ENCODE assay signal across 17 mouse cellular contexts in the genomic region with DNA sequence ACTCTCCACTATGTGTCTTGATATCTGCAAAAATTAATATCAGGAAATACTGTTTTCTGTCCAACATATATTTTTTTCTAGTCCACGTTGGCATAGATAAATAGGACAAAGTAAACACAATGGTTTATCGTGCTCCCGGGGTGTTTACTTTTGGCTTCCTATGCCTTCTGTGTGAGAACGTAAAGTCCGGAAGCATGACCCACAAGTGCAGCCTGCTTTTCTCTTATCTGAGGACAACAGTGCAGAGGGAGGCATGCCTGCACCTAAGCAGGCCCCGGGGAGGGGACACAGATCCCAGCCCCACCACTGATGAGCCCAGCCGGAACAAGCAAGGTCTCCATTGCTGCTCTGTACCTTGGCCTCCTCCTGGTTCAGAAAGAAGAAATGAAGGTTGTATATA. TPM values are rescaled to one million over a fixed set of nuclear protein-coding genes. Genes with fewer than 3 reads are reported as not detected.
DNase-seq lines count a peak whose midpoint lies in the region; ATAC-seq and TF ChIP-seq lines count a peak whose summit lies in the region.
"Had no signal": no experiment of that assay in that cellular context is flagged by ENCODE, and none has a peak within 500 bp of the region (broad histone marks: within the 10 kb centered on the region; RNA-seq: fewer than 3 reads in every experiment).

No protein-coding gene starts in this region.

- no peak for TF ChIP-seq CTCF in lung, adult 2 months (IDR thresholded peaks at IDR 0.05; ENCODE audit: insufficient read depth, low read length)
- TF ChIP-seq CTCF in liver, embryonic 14.5 days (IDR thresholded peaks at IDR 0.05; ENCODE audit: low read depth): no peak

- peak; percentile 49; the same call in 1 of the 2 replicates for TF ChIP-seq EP300 in liver, embryonic 14.5 days (IDR thresholded peaks at IDR 0.05; ENCODE audit: low read depth)

- H3K4me3 ChIP-seq in lung, adult 2 months (replicated peaks; ENCODE audit: extremely low read depth, low read depth, low read length): no peak overlapping the region
- H3K4me3 ChIP-seq in liver, embryonic 14.5 days (ENCODE audit: insufficient read depth in 1 of 2, low read depth in 2 of 2, low read length in 2 of 2): no peak overlapping the region
- H3K4me3 ChIP-seq in forebrain, embryonic 12.5 days (replicated peaks): no peak overlapping the region
- no peak overlapping the region for H3K4me3 ChIP-seq in forebrain, embryonic 16.5 days (replicated peaks; ENCODE audit: low read length)
- H3K4me3 ChIP-seq: hindbrain, embryonic 10.5 days; neural tube, embryonic 15.5 days had no signal

- no peaks in the 10 kb centered on the region for H3K9me3 ChIP-seq in liver, embryonic 14.5 days (ENCODE audit: control insufficient read depth, low read length)
- no peaks in the 10 kb centered on the region for H3K9me3 ChIP-seq in forebrain, embryonic 12.5 days
- peaks cover 3% of the 10 kb centered on the region; the same call in 1 of the 2 replicates for H3K9me3 ChIP-seq in forebrain, embryonic 16.5 days (ENCODE audit: control insufficient read depth, low read length)
- H3K9me3 ChIP-seq: hindbrain, embryonic 10.5 days; neural tube, embryonic 15.5 days had no signal

- ATAC-seq in liver, embryonic 14.5 days (ENCODE audit: insufficient read depth): peak; percentile 88
- ATAC-seq in forebrain, embryonic 12.5 days (ENCODE audit: low FRiP score): no peak
- no peak for ATAC-seq in forebrain, embryonic 16.5 days
- ATAC-seq: forebrain, embryonic 14.5 days; Patski had no signal

- 34% methylated on average over 7 of the region's 7 CpGs for WGBS in lung, adult 2 months
- WGBS in liver, embryonic 14.5 days (ENCODE audit: insufficient replicate concordance): 17% methylated on average over 7 of the region's 7 CpGs
- WGBS in forebrain, embryonic 12.5 days: 86% methylated on average over 7 of the region's 7 CpGs
- 93% methylated on average over 7 of the region's 7 CpGs for WGBS in forebrain, embryonic 16.5 days

- H3K4me2 ChIP-seq in liver, embryonic 14.5 days (ENCODE audit: low read depth): peak overlapping the region; percentile 18; the same call in 1 of the 2 replicates
- no peak overlapping the region for H3K4me2 ChIP-seq in forebrain, embryonic 12.5 days
- no peak overlapping the region for H3K4me2 ChIP-seq in forebrain, embryonic 16.5 days (ENCODE audit: low read length)
- H3K4me2 ChIP-seq: neural tube, embryonic 15.5 days had no signal

- peak; percentile 55 to 72 for DNase-seq in lung, adult 18-20 months
- no peak for DNase-seq in lung, adult 2 months
- DNase-seq in liver, embryonic 14.5 days (ENCODE audit: low read depth in 3 of 3, low spot score in 3 of 3): peak in 2 of 3 experiments; percentile 36 to 38
- peak; percentile 75 for DNase-seq in lung, postnatal 36 days
- DNase-seq in cerebellum, adult 18-20 months: no peak
- DNase-seq: adrenal gland, adult 2 months; cerebellum, postnatal 36 days; gastrocnemius, postnatal 14 days; kidney, adult 2 months; thymus, postnatal 25 days had no signal

- H3K36me3 ChIP-seq in liver, embryonic 14.5 days (replicated peaks; ENCODE audit: control insufficient read depth, insufficient read depth, low read depth): no peaks in the 10 kb centered on the region
- H3K36me3 ChIP-seq in forebrain, embryonic 12.5 days (replicated peaks): peaks cover 36% of the 10 kb centered on the region
- H3K36me3 ChIP-seq in forebrain, embryonic 16.5 days (ENCODE audit: control insufficient read depth, insufficient read depth): peaks cover 5% of the 10 kb centered on the region
- H3K36me3 ChIP-seq: neural tube, embryonic 15.5 days had no signal

- no peaks in the 10 kb centered on the region for H3K27me3 ChIP-seq in liver, embryonic 14.5 days (ENCODE audit: control insufficient read depth, insufficient read depth, low read length)
- no peaks in the 10 kb centered on the region for H3K27me3 ChIP-seq in forebrain, embryonic 12.5 days
- no peaks in the 10 kb centered on the region for H3K27me3 ChIP-seq in forebrain, embryonic 16.5 days (replicated peaks; ENCODE audit: control insufficient read depth, insufficient read depth, low read length)
- H3K27me3 ChIP-seq: CH12.LX; neural tube, embryonic 15.5 days; Patski had no signal

- H3K27ac ChIP-seq in liver, embryonic 14.5 days: no peak overlapping the region
- no peak overlapping the region for H3K27ac ChIP-seq in forebrain, embryonic 12.5 days
- H3K27ac ChIP-seq in forebrain, embryonic 16.5 days (ENCODE audit: low read length): no peak overlapping the region
- H3K27ac ChIP-seq: hindbrain, embryonic 10.5 days; neural tube, embryonic 15.5 days had no signal

- no peak for TF ChIP-seq POLR2A in lung, adult 2 months (IDR thresholded peaks at IDR 0.05; ENCODE audit: borderline replicate concordance, extremely low read depth, low read depth, low read length)

- H3K4me1 ChIP-seq in lung, adult 2 months (ENCODE audit: control insufficient read depth, insufficient read depth, low read length): peaks cover 4% of the 10 kb centered on the region
- peaks cover 0 to 10% of the 10 kb centered on the region in 2 experiments; a peak in 2 of 4 replicates for H3K4me1 ChIP-seq in liver, embryonic 14.5 days (replicated peaks; ENCODE audit: control insufficient read depth in 2 of 2, insufficient read depth in 2 of 2, low read length in 1 of 2)
- H3K4me1 ChIP-seq in forebrain, embryonic 12.5 days: peaks cover 14% of the 10 kb centered on the region
- H3K4me1 ChIP-seq in forebrain, embryonic 16.5 days (replicated peaks; ENCODE audit: control insufficient read depth, insufficient read depth, low read length): peaks cover 14% of the 10 kb centered on the region

- no peak overlapping the region for H3K9ac ChIP-seq in liver, embryonic 14.5 days (replicated peaks)
- no peak overlapping the region for H3K9ac ChIP-seq in forebrain, embryonic 12.5 days
- H3K9ac ChIP-seq in forebrain, embryonic 16.5 days (replicated peaks; ENCODE audit: low read depth, low read length): no peak overlapping the region
- H3K9ac ChIP-seq: neural tube, embryonic 15.5 days had no signal

RNA-seq across cellular contexts. Expression of gene Synm, which starts 49.3 kb away (rescaled TPM):
- polyA plus RNA-seq in lung, adult 2 months (2012; rRNA removed): 14.0 and 17.2 TPM in 2 replicates
- polyA plus RNA-seq in liver, embryonic 14.5 days (2012; rRNA removed): 0.03 TPM in 2 replicates
- polyA plus RNA-seq in liver, embryonic 14.5 days (2014; fragmentation: Nextera tagmentation; extraction: Ambion mirVana): 0.05 TPM in 2 replicates
- polyA plus RNA-seq in forebrain, embryonic 12.5 days (2016; fragmentation: Nextera tagmentation; extraction: Ambion mirVana): 1.1 and 1.4 TPM in 2 replicates
- 5.1 and 5.7 TPM in 2 replicates for polyA plus RNA-seq in forebrain, embryonic 16.5 days (2015; fragmentation: Nextera tagmentation; extraction: Ambion mirVana)

Comparison
In these comparisons a context has a peak if more than half of its experiments do, and no peak if none do; other contexts are left out.
1. DNase-seq: peak in lung, adult 18-20 months (2 of 2), liver, embryonic 14.5 days (2 of 3) and lung, postnatal 36 days (single experiment); none in lung, adult 2 months (single experiment) and cerebellum, adult 18-20 months (0 of 2).